Mouse (Mus musculus) stomach, embryonic 15.5 days (tissue): Measurements from ENCODE around the gene Nkiras2. TPM values are rescaled to one million over a fixed set of nuclear protein-coding genes. Genes with fewer than 3 reads are reported as not detected.

ENCODE experiments used
- ATAC-seq: fragments of 200-750 bp; cut with Nextera tagmentation; 2 replicates; pipeline ENCODE4 v1.8.0; 2017; ENCODE audit warnings: low read depth, moderate number of reproducible peaks, moderate TSS enrichment; ENCODE audit not compliant: insufficient read depth, low FRiP score
- H3K27ac ChIP-seq: fragments of 300-500 bp; sonication (generic); 2 replicates; pipeline ENCODE4 v1.5.1; 2015; ENCODE audit warnings: mild to moderate bottlenecking, inconsistent platforms
- H3K27me3 ChIP-seq: fragments of 300-500 bp; sonication (generic); replicated peaks from 2 replicates; pipeline ENCODE4 v1.6.1; 2015; ENCODE audit warnings: inconsistent platforms
- H3K36me3 ChIP-seq: fragments of 300-500 bp; sonication (generic); 2 replicates; pipeline ENCODE4 v1.6.1; 2015; ENCODE audit warnings: inconsistent platforms
- H3K4me1 ChIP-seq: fragments of 300-500 bp; sonication (generic); 2 replicates; pipeline ENCODE4 v1.6.1; 2015; ENCODE audit warnings: inconsistent platforms
- H3K4me2 ChIP-seq: fragments of 300-500 bp; sonication (generic); 2 replicates; pipeline ENCODE4 v1.6.1; 2015; ENCODE audit warnings: mild to moderate bottlenecking, inconsistent platforms
- H3K4me3 ChIP-seq: fragments of 300-500 bp; sonication (generic); replicated peaks from 2 replicates; pipeline ENCODE4 v1.5.1; 2015; ENCODE audit warnings: inconsistent platforms
- H3K9ac ChIP-seq: fragments of 300-500 bp; sonication (generic); 2 replicates; pipeline ENCODE4 v1.6.1; 2015; ENCODE audit warnings: inconsistent platforms
- H3K9me3 ChIP-seq: fragments of 300-500 bp; sonication (generic); 2 replicates; pipeline ENCODE4 v1.6.1; 2016; ENCODE audit warnings: inconsistent platforms
- WGBS: fragments of 180-500 bp; shearing (Covaris S2); methylation state at CpG from one replicate; pipeline ENCODE4 v1.1.7; 2015; 5-methylcytosine and 5-hydroxymethylcytosine counted together
- polyA plus RNA-seq: library from polyadenylated mRNA; unstranded; fragments of >200 nt; fragmentation: Nextera tagmentation; extraction: Ambion mirVana; gene quantifications from 2 replicates; pipeline ENCODE4 v1.2.1, GENCODE M21; 2015

The Nkiras2 gene
- polyA plus RNA-seq, 1 experiment from 2014 or later, result 57.3 TPM

- ATAC-seq, result peak; percentile 93
- Histone ChIP-seq H3K27me3 (no peaks in the 10 kb centered on the region), H3K36me3 (no peaks in the 10 kb centered on the region), H3K4me1 (peaks cover 25% of the 10 kb centered on the region), H3K9me3 (no peaks in the 10 kb centered on the region), H3K4me3 (peak overlapping the region; percentile 98), H3K27ac (peak overlapping the region; percentile 89), H3K4me2 (peak overlapping the region; percentile 80), H3K9ac (peak overlapping the region; percentile 95)
- WGBS, result under 1% methylated on average over 40 of the region's 40 CpGs
These were observed 486 bp downstream of the Nkiras2 start for GRCm38 (mm10) chr11:100619485-100619975.

- Histone ChIP-seq H3K4me2 (peak within 1 kb of the TSS; percentile 80), H3K36me3 (0 out of 2 replicates have a peak, but pooled peaks cover 2% of the 10 kb centered on the region), H3K4me3 (peak within 1 kb of the TSS; percentile 98), H3K27me3 (no peaks in the 10 kb centered on the region), H3K9ac (peak within 1 kb of the TSS; percentile 95), H3K4me1 (peaks cover 25% of the 10 kb centered on the region), H3K27ac (peak within 1 kb of the TSS; percentile 89), H3K9me3 (no peaks in the 10 kb centered on the region)
- WGBS, result 2% methylated on average over 11 of the region's 11 CpGs
- no peak for ATAC-seq
These were observed 938 bp downstream of the Nkiras2 start, which contains the start of gene Dnajc7 for GRCm38 (mm10) chr11:100619982-100620381. Gene Dnajc7, minus strand, starts transcription at chr11:100620168.

GRCm38 (mm10) chr11:100622714-100623113, 3.7 kb downstream of the Nkiras2 start:
- Histone ChIP-seq H3K4me2 (peak overlapping the region; percentile 58), H3K9me3 (no peaks in the 10 kb centered on the region), H3K4me3 (peak overlapping the region; percentile 65), H3K36me3 (peaks cover 10% of the 10 kb centered on the region; the same call in 1 of the 2 replicates), H3K9ac (peak overlapping the region; percentile 64), H3K27ac (peak overlapping the region; percentile 93), H3K4me1 (peaks cover 25% of the 10 kb centered on the region), H3K27me3 (no peaks in the 10 kb centered on the region)
- ATAC-seq, result peak; percentile 81
- 1% methylated on average over 24 of the region's 24 CpGs for whole genome bisulfite sequencing

- Histone ChIP-seq H3K4me1 (peaks cover 20% of the 10 kb centered on the region), H3K9ac (no peak overlapping the region), H3K36me3 (peaks cover 10% of the 10 kb centered on the region; the same call in 1 of the 2 replicates), H3K27me3 (no peaks in the 10 kb centered on the region), H3K27ac (peak overlapping the region; percentile 50; the same call in 1 of the 2 replicates), H3K4me2 (peak overlapping the region; percentile 58), H3K4me3 (peak overlapping the region; percentile 65), H3K9me3 (no peaks in the 10 kb centered on the region)
- WGBS, result 40% methylated on average over 5 of the region's 5 CpGs
- ATAC-seq, result no peak
These were observed 4.8 kb downstream of the Nkiras2 start for GRCm38 (mm10) chr11:100623867-100624266.

GRCm38 (mm10) chr11:100625754-100626700, 7.0 kb downstream of the Nkiras2 start:
- Histone ChIP-seq H3K27me3 (no peaks in the 10 kb centered on the region), H3K4me3 (no peak overlapping the region), H3K36me3 (peaks cover 10% of the 10 kb centered on the region; the same call in 1 of the 2 replicates), H3K9me3 (no peaks in the 10 kb centered on the region), H3K4me2 (no peak overlapping the region), H3K9ac (no peak overlapping the region), H3K4me1 (peaks cover 15% of the 10 kb centered on the region), H3K27ac (peak overlapping the region; percentile 49; the same call in 1 of the 2 replicates)
- WGBS, result 90% methylated on average over 23 of the region's 23 CpGs
- no peak for ATAC-seq

- H3K9me3 ChIP-seq, result no peaks in the 10 kb centered on the region
- ATAC-seq, result peak; percentile 45; the same call in 1 of the 2 replicates
- no peak overlapping the region for H3K4me3 ChIP-seq
- peaks cover 10% of the 10 kb centered on the region; the same call in 1 of the 2 replicates for H3K36me3 ChIP-seq
- H3K4me1 ChIP-seq, result peaks cover 15% of the 10 kb centered on the region
- no peak overlapping the region for H3K9ac ChIP-seq
- 19% methylated on average over 9 of the region's 9 CpGs for WGBS
- H3K4me2 ChIP-seq, result no peak overlapping the region
- peak overlapping the region; percentile 59; the same call in 1 of the 2 replicates for H3K27ac ChIP-seq
- H3K27me3 ChIP-seq, result no peaks in the 10 kb centered on the region
These were observed 7.7 kb downstream of the Nkiras2 start for GRCm38 (mm10) chr11:100626701-100627195.

- no peaks in the 10 kb centered on the region for H3K9me3 ChIP-seq
- ATAC-seq, result no peak
- H3K4me1 ChIP-seq, result peaks cover 13% of the 10 kb centered on the region
- H3K36me3 ChIP-seq, result peaks cover 10% of the 10 kb centered on the region; the same call in 1 of the 2 replicates
- H3K9ac ChIP-seq, result no peak overlapping the region
- H3K27me3 ChIP-seq, result no peaks in the 10 kb centered on the region
- H3K4me3 ChIP-seq, result no peak overlapping the region
- no peak overlapping the region for H3K27ac ChIP-seq
- H3K4me2 ChIP-seq, result no peak overlapping the region
- 90% methylated on average over 5 of the region's 5 CpGs for WGBS
These were observed 9.0 kb downstream of the Nkiras2 start for GRCm38 (mm10) chr11:100628056-100628455.

GRCm38 (mm10) chr11:100628862-100629352, 9.9 kb downstream of the Nkiras2 start:
- Histone ChIP-seq H3K9me3 (no peaks in the 10 kb centered on the region), H3K36me3 (peaks cover 10% of the 10 kb centered on the region; the same call in 1 of the 2 replicates), H3K4me3 (no peak overlapping the region), H3K27ac (no peak overlapping the region), H3K9ac (no peak overlapping the region), H3K4me2 (no peak overlapping the region), H3K4me1 (peaks cover 9% of the 10 kb centered on the region), H3K27me3 (no peaks in the 10 kb centered on the region)
- 40% methylated on average over 13 of the region's 13 CpGs for WGBS
- no peak for ATAC-seq

- no peak for ATAC-seq
- no peaks in the 10 kb centered on the region for H3K9me3 ChIP-seq
- 72% methylated on average over 7 of the region's 7 CpGs for WGBS
These were observed 15.5 kb downstream of the Nkiras2 start for GRCm38 (mm10) chr11:100634530-100634929.

GRCm38 (mm10) chr11:100640159-100640906, 21.3 kb downstream of the Nkiras2 start:
- Histone ChIP-seq H3K27ac (no peak overlapping the region), H3K4me3 (peak overlapping the region; percentile 34), H3K9me3 (no peaks in the 10 kb centered on the region), H3K9ac (no peak overlapping the region), H3K4me1 (peaks cover 7% of the 10 kb centered on the region), H3K27me3 (peaks cover 19% of the 10 kb centered on the region; the same call in 1 of the 2 replicates), H3K4me2 (peak overlapping the region; percentile 81), H3K36me3 (no peaks in the 10 kb centered on the region)
- 7% methylated on average over 52 of the region's 52 CpGs for WGBS
- no peak for ATAC-seq

More at GRCm38 (mm10) chr11:100634530-100634929, 15.5 kb downstream of the Nkiras2 start:
- Histone ChIP-seq H3K36me3 (no peaks in the 10 kb centered on the region), H3K4me1 (no peaks in the 10 kb centered on the region), H3K27ac (no peak overlapping the region), H3K9ac (no peak overlapping the region), H3K4me3 (no peak overlapping the region), H3K27me3 (peaks cover 3% of the 10 kb centered on the region; the same call in 1 of the 2 replicates), H3K4me2 (no peak overlapping the region)
